Mouse (Mus musculus) small intestine, adult 2 months (tissue): ENCODE measurements around the gene Slc17a9.

Experiments
- CTCF ChIP-seq: fragments of 200-500 bp; IDR thresholded peaks from 2 replicates; pipeline ENCODE4 v1.5.1; 2012; ENCODE audit warnings: low read depth, mild to moderate bottlenecking, control low read depth, inconsistent platforms, low read length, moderate library complexity, mixed read lengths; ENCODE audit not compliant: insufficient replicate concordance, insufficient read length; ENCODE audit errors: extremely low read depth
- POLR2A ChIP-seq: fragments of 200-500 bp; IDR thresholded peaks from 2 replicates; pipeline ENCODE4 v1.6.1; 2012; ENCODE audit warnings: low read depth, mild to moderate bottlenecking, control low read depth, inconsistent platforms, low read length, moderate library complexity

DNA sequence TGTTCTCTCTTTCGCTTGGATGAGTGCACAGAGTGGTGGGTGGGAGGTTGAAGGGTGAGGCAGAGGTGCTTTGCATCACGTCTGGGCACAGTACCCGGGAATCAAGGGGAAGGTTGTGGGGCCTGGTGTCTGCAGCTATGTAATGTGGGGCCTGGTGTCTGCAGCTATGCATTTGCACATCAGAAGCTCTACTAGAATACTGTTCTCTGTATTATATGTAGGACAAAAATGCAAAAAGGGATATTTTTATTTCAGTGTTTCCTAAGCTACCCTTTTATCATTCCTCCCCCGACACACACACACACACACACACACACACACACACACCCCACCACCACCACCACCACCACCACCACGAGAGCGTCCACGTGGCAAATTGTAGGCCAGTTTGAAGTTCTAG lies 10.2 kb downstream of the Slc17a9 start:
- TF ChIP-seq CTCF (no peak), POLR2A (no peak)
